Mouse (Mus musculus) embryonic fibroblast, embryonic 13.5 days (primary cell): Measurements from ENCODE around the gene Rmdn3.

Experiments used
- CTCF ChIP-seq: IDR thresholded peaks from 2 replicates; pipeline ENCODE4 v1.5.1; 2011; ENCODE audit warnings: mild to moderate bottlenecking, control low read depth, low read length, moderate library complexity, borderline replicate concordance; ENCODE audit not compliant: insufficient read depth
- POLR2A ChIP-seq: IDR thresholded peaks from 2 replicates; pipeline ENCODE4 v1.6.1; 2011; ENCODE audit warnings: low read depth, mild to moderate bottlenecking, control low read depth, low read length, moderate library complexity

GRCm38 (mm10) chr2:119197493-119197892 is 40.7 kb upstream of the Rmdn3 start:
- TF ChIP-seq CTCF (no peak), POLR2A (no peak)
